Mouse (Mus musculus): Measurements from ENCODE around the gene Usp10. TPM values are rescaled to one million over a fixed set of nuclear protein-coding genes. Genes with fewer than 3 reads are reported as not detected.

Gene Usp10
- polyA plus RNA-seq, 1 experiment from 2014 or later, result 181 TPM

DNA sequence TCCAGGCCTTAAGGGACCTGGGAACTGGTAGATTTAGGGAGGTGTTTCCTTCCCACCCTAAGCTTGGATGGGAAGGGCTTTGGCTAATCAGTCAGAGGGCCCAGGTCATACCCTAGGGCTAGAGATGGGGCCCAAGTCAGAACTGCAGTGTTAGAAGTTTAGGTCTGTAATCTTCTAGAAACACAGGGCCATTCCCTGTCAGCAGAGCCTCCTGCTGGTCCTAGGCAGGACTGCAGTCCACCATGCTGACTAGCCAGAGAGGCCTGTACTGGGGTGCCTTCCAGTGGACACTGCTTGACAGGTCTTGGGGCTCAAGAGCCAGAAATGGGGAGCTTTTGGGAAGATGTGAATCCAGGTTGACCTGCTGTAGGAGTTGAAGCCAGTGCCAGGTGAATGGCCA lies 73.9 kb downstream of the Usp10 start:
- no peak overlapping the region for H3K4me3 ChIP-seq (ENCODE audit: low read depth, low read length)
- no peaks in the 10 kb centered on the region for H3K4me1 ChIP-seq (ENCODE audit: control insufficient read depth, insufficient read depth, low read length)
- no peaks in the 10 kb centered on the region for H3K36me3 ChIP-seq (ENCODE audit: control insufficient read depth, insufficient read depth, low read length)
- H3K9ac ChIP-seq (ENCODE audit: low read length), result no peak overlapping the region
- no peak overlapping the region for H3K27ac ChIP-seq (ENCODE audit: low read depth, low read length)
- no peak for DNase-seq (ENCODE audit: low spot score)
- H3K4me2 ChIP-seq (ENCODE audit: low read depth), result no peak overlapping the region
- no peaks in the 10 kb centered on the region for H3K9me3 ChIP-seq (ENCODE audit: control insufficient read depth, low read length)
- H3K27me3 ChIP-seq (ENCODE audit: control insufficient read depth, insufficient read depth, low read length), result no peaks in the 10 kb centered on the region
- no peak for ATAC-seq (ENCODE audit: insufficient read depth, low FRiP score, low TSS enrichment)

DNA sequence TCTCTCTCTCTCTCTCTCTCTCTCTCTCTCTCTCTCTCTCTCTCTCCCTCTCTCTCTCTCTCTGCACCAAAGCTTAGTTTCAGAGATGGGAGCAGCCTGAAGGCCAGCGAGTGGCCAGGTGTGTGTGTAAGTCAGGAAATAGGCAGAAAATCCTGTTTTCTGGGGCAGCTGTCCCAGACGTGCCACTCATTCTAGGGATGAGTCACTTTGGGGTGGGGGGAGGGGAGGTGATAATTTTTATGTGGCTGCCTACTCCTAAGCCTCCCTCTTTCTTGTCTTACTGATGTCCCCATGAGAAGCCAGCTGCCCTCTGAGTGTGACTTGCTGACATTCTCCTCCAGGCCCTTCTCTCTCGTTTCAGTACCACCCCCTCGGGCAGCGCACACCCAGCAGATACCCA lies 76.0 kb downstream of the Usp10 start:
- no peak for DNase-seq (ENCODE audit: low spot score)
- H3K4me1 ChIP-seq (ENCODE audit: control insufficient read depth, insufficient read depth, low read length), result no peaks in the 10 kb centered on the region
- no peak overlapping the region for H3K27ac ChIP-seq (ENCODE audit: low read depth, low read length)
- no peaks in the 10 kb centered on the region for H3K27me3 ChIP-seq (ENCODE audit: control insufficient read depth, insufficient read depth, low read length)
- no peak overlapping the region for H3K9ac ChIP-seq (ENCODE audit: low read length)
- no peaks in the 10 kb centered on the region for H3K9me3 ChIP-seq (ENCODE audit: control insufficient read depth, low read length)
- no peak overlapping the region for H3K4me3 ChIP-seq (ENCODE audit: low read depth, low read length)
- 76% methylated on average over 5 of the region's 5 CpGs for WGBS
- no peak overlapping the region for H3K4me2 ChIP-seq (ENCODE audit: low read depth)
- ATAC-seq (ENCODE audit: insufficient read depth, low FRiP score, low TSS enrichment), result no peak
- no peaks in the 10 kb centered on the region for H3K36me3 ChIP-seq (ENCODE audit: control insufficient read depth, insufficient read depth, low read length)

DNA sequence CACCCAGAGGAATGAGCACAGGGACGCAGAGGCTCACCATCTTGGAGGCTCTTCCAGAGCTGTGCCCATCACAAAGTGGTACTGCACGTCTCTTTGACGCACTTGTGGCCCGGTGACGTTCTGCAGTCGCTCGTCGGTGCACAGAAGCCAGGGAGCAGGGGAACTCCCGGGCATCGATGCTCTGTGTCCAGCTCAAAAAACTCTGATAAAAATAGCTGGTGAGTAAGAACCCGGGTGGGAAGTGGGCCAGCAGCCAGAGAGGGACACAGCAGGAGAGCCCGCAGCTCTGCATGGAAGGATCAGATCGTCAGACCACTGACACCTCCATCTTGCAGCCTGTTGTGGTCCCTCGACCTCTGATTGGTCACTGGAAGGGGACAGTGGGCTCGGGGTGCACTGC lies 77.9 kb downstream of the Usp10 start:
- WGBS, result 83% methylated on average over 15 of the region's 15 CpGs
- H3K4me2 ChIP-seq (ENCODE audit: low read depth), result no peak overlapping the region
- DNase-seq (ENCODE audit: low spot score) (no peak), ATAC-seq (ENCODE audit: insufficient read depth, low FRiP score, low TSS enrichment) (no peak)
- no peak overlapping the region for H3K9ac ChIP-seq (ENCODE audit: low read length)
- H3K4me1 ChIP-seq (ENCODE audit: control insufficient read depth, insufficient read depth, low read length), result no peaks in the 10 kb centered on the region
- no peaks in the 10 kb centered on the region for H3K9me3 ChIP-seq (ENCODE audit: control insufficient read depth, low read length)
- no peaks in the 10 kb centered on the region for H3K36me3 ChIP-seq (ENCODE audit: control insufficient read depth, insufficient read depth, low read length)
- no peak overlapping the region for H3K27ac ChIP-seq (ENCODE audit: low read depth, low read length)
- H3K27me3 ChIP-seq (ENCODE audit: control insufficient read depth, insufficient read depth, low read length), result peaks cover 9% of the 10 kb centered on the region
- no peak overlapping the region for H3K4me3 ChIP-seq (ENCODE audit: low read depth, low read length)

DNA sequence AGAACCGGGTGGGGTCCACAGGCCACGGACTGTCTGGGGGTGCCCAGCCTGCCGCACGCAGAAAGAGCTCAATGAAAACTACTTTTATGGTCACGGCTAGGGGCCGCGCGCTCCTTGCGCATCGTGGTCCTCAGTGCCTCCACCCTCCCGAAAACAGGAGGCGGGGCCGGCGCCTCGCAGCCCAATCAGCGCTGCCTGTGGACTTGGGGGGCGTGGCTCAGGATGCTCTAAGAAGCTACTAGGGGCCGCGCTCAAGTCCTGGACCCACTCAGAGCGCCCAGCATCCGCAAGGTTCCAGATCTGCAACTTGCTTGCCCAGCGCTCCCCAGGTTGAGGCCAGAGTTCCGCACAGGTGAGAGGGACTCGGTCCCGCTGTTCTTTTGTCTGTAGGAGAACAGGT lies 82.1 kb downstream of the Usp10 start, which contains the start of gene Crispld2:
Gene Crispld2 (plus strand): TSS at position 190 of the 400 bp plus-strand sequence.
- Histone ChIP-seq H3K27ac (ENCODE audit: low read depth, low read length) (no peak within 1 kb of the TSS), H3K27me3 (ENCODE audit: control insufficient read depth, insufficient read depth, low read length) (peaks cover 13% of the 10 kb centered on the region), H3K9ac (ENCODE audit: low read length) (no peak within 1 kb of the TSS), H3K36me3 (ENCODE audit: control insufficient read depth, insufficient read depth, low read length) (no peaks in the 10 kb centered on the region), H3K4me1 (ENCODE audit: control insufficient read depth, insufficient read depth, low read length) (peaks cover 12% of the 10 kb centered on the region), H3K9me3 (ENCODE audit: control insufficient read depth, low read length) (no peaks in the 10 kb centered on the region), H3K4me2 (ENCODE audit: low read depth) (peak within 1 kb of the TSS; percentile 52), H3K4me3 (ENCODE audit: low read depth, low read length) (peak within 1 kb of the TSS; percentile 20)
- ATAC-seq (ENCODE audit: insufficient read depth, low FRiP score, low TSS enrichment) (peak; percentile 93), DNase-seq (ENCODE audit: low spot score) (peak; percentile 92)
- 1% methylated on average over 25 of the region's 25 CpGs for WGBS

DNA sequence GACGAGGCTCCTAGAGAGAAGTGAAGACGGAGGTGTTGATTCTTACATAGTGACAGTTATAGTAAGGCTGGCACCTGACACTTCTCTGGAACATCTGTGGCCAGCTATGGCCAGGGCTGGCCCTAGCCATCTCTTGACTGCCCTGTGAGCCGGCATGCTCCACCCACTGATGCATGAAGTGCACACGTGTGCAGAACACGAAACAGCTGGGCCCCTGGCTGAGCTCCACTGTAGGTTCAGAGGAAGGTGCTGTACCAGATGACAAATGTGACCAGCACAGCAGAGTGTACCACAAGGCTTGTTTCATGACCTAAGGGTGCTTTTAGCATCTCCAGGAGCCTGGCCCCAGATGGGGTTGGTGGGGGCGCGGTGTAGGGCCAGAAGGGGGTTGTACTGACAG lies 84.0 kb downstream of the Usp10 start:
- Histone ChIP-seq H3K9ac (ENCODE audit: low read length) (no peak overlapping the region), H3K9me3 (ENCODE audit: control insufficient read depth, low read length) (no peaks in the 10 kb centered on the region), H3K4me3 (ENCODE audit: low read depth, low read length) (no peak overlapping the region), H3K4me2 (ENCODE audit: low read depth) (no peak overlapping the region), H3K4me1 (ENCODE audit: control insufficient read depth, insufficient read depth, low read length) (peaks cover 12% of the 10 kb centered on the region), H3K36me3 (ENCODE audit: control insufficient read depth, insufficient read depth, low read length) (no peaks in the 10 kb centered on the region), H3K27me3 (ENCODE audit: control insufficient read depth, insufficient read depth, low read length) (peaks cover 13% of the 10 kb centered on the region), H3K27ac (ENCODE audit: low read depth, low read length) (no peak overlapping the region)
- DNase-seq (ENCODE audit: low spot score), result no peak
- ATAC-seq (ENCODE audit: insufficient read depth, low FRiP score, low TSS enrichment), result no peak
- 52% methylated on average over 7 of the region's 7 CpGs for WGBS

DNA sequence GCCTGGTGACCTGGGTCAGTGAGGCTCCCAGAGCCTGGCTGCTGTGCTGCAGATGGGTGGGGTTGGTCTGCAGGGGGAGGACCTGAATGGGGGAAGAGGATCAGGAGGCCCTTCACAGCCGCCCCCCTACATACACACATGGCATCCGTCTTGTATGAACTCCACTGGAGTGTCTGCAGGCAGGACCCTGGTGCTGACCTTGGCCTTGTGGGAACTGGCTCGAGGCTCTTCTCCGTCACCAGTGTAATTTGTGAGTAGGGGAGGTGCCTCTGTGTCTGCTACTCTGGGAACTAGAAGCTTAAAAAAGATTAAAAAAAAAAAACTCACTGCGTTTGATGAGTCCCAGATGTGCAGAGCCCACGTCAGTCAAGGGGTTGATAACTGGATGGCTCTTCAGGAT lies 84.4 kb downstream of the Usp10 start:
- Histone ChIP-seq H3K27me3 (ENCODE audit: control insufficient read depth, insufficient read depth, low read length) (peaks cover 13% of the 10 kb centered on the region), H3K27ac (ENCODE audit: low read depth, low read length) (no peak overlapping the region), H3K4me2 (ENCODE audit: low read depth) (no peak overlapping the region), H3K36me3 (ENCODE audit: control insufficient read depth, insufficient read depth, low read length) (no peaks in the 10 kb centered on the region), H3K9me3 (ENCODE audit: control insufficient read depth, low read length) (no peaks in the 10 kb centered on the region), H3K4me3 (ENCODE audit: low read depth, low read length) (no peak overlapping the region), H3K9ac (ENCODE audit: low read length) (no peak overlapping the region), H3K4me1 (ENCODE audit: control insufficient read depth, insufficient read depth, low read length) (peaks cover 12% of the 10 kb centered on the region)
- DNase-seq (ENCODE audit: low spot score), result no peak
- 43% methylated on average over 6 of the region's 6 CpGs for WGBS
- ATAC-seq (ENCODE audit: insufficient read depth, low FRiP score, low TSS enrichment), result no peak

DNA sequence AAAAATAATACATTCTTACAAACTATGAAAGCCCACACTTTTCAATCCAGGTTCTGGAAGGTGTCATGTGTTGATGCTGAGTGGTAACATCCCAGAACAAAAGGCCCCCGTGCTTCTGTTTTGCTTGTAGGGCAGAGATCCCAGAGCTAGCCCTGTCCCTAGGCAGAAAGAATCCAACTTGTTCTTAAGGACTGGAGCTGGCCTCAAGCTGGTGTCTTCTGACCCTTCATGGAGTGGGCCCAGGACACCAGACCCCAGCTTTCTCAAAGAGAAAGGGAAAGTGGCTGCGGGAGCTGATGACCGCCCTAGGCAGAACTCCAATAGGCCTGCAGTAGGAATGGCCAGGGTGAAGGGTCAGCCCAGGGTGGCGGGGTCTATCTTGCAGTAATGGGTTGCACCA lies 87.1 kb downstream of the Usp10 start:
- Histone ChIP-seq H3K9ac (ENCODE audit: low read length) (no peak overlapping the region), H3K4me3 (ENCODE audit: low read depth, low read length) (no peak overlapping the region), H3K36me3 (ENCODE audit: control insufficient read depth, insufficient read depth, low read length) (no peaks in the 10 kb centered on the region), H3K4me1 (ENCODE audit: control insufficient read depth, insufficient read depth, low read length) (peaks cover 12% of the 10 kb centered on the region), H3K27ac (ENCODE audit: low read depth, low read length) (no peak overlapping the region), H3K27me3 (ENCODE audit: control insufficient read depth, insufficient read depth, low read length) (peaks cover 8% of the 10 kb centered on the region), H3K9me3 (ENCODE audit: control insufficient read depth, low read length) (no peaks in the 10 kb centered on the region), H3K4me2 (ENCODE audit: low read depth) (no peak overlapping the region)
- DNase-seq (ENCODE audit: low spot score) (no peak), ATAC-seq (ENCODE audit: insufficient read depth, low FRiP score, low TSS enrichment) (no peak)
- WGBS, result 83% methylated on average over 4 of the region's 4 CpGs

DNA sequence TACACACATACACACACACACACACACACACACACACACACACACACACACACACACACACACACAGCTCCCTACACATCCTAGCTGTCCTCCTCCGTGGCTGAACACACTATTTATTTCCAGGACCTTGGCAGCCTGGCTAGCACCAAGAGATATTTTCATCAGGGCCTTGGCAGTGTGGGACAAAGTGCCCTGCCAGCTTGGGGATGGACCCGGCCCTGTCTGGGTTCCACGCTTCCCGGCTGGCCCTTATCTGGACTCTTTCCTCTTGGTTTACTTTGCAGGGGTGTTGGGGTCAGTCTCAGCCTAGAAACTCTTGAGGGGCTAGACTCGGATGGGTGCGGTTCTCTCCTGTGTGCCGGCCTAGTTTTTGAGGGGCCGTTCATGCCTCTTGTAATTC lies 90.3 kb downstream of the Usp10 start:
- Histone ChIP-seq H3K9me3 (ENCODE audit: control insufficient read depth, low read length) (no peaks in the 10 kb centered on the region), H3K9ac (ENCODE audit: low read length) (no peak overlapping the region), H3K4me1 (ENCODE audit: control insufficient read depth, insufficient read depth, low read length) (no peaks in the 10 kb centered on the region), H3K27me3 (ENCODE audit: control insufficient read depth, insufficient read depth, low read length) (no peaks in the 10 kb centered on the region), H3K4me2 (ENCODE audit: low read depth) (no peak overlapping the region), H3K4me3 (ENCODE audit: low read depth, low read length) (no peak overlapping the region), H3K36me3 (ENCODE audit: control insufficient read depth, insufficient read depth, low read length) (no peaks in the 10 kb centered on the region), H3K27ac (ENCODE audit: low read depth, low read length) (no peak overlapping the region)
- DNase-seq (ENCODE audit: low spot score) (no peak), ATAC-seq (ENCODE audit: insufficient read depth, low FRiP score, low TSS enrichment) (no peak)
- WGBS, result 71% methylated on average over 8 of the region's 8 CpGs

DNA sequence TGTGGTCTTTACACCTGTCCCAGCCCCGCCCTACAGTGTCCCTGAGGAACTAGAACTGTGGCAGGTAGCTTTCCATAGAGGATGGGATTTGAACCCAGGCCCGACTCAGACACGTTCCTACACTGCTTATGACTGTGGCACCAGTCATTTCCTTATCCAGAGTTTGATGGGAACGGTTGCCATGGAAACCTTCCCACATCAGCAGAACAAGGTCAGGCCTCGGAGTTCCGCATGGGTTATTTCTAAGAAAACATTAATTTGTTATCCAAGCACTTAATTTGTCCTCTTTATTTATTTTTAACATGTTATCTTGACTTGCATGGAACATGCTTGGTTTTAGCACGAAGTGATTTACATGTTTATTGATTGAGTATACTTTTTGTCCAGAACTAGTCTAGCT lies 91.6 kb downstream of the Usp10 start:
- no peak for DNase-seq (ENCODE audit: low spot score)
- no peaks in the 10 kb centered on the region for H3K27me3 ChIP-seq (ENCODE audit: control insufficient read depth, insufficient read depth, low read length)
- no peak overlapping the region for H3K4me2 ChIP-seq (ENCODE audit: low read depth)
- H3K36me3 ChIP-seq (ENCODE audit: control insufficient read depth, insufficient read depth, low read length), result no peaks in the 10 kb centered on the region
- H3K4me1 ChIP-seq (ENCODE audit: control insufficient read depth, insufficient read depth, low read length), result 0 out of 2 replicates have a peak, but pooled peaks cover 3% of the 10 kb centered on the region
- H3K9ac ChIP-seq (ENCODE audit: low read length), result no peak overlapping the region
- ATAC-seq (ENCODE audit: insufficient read depth, low FRiP score, low TSS enrichment), result no peak
- H3K4me3 ChIP-seq (ENCODE audit: low read depth, low read length), result no peak overlapping the region
- no peaks in the 10 kb centered on the region for H3K9me3 ChIP-seq (ENCODE audit: control insufficient read depth, low read length)
- H3K27ac ChIP-seq (ENCODE audit: low read depth, low read length), result no peak overlapping the region
- 68% methylated on average over 7 of the region's 7 CpGs for WGBS

Data from neural tube, embryonic 11.5 days (tissue).